Mouse (Mus musculus): Measurements from ENCODE around the gene Gphb5.

DNA sequence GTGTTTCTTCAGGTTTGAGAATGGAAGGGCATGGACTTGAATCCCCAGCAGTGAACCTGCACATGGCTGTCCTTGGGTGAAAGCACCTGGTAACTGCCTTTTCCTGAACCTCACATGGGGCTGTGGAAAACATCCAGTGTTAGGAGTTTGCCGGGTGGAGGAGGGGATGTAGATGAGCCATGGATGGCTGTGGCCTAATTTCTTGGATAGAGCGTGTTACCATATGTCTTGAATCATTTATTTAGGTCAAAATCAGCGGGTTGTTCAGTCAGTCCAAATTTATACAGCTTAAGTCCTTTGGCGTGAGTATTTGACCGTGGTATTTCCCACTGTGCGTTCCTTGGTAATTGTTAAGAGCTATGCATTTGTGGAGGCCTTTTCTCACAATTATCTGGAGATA lies 40.5 kb downstream of the Gphb5 start:
- no peak for TF ChIP-seq CTCF (IDR thresholded peaks at IDR 0.05; ENCODE audit: extremely low read depth, insufficient read depth, low read length)
- TF ChIP-seq POLR2A (IDR thresholded peaks at IDR 0.05; ENCODE audit: extremely low read depth, insufficient read depth, low read length): no peak
